Mouse (Mus musculus): ENCODE data around the gene Ube2f. TPM values are rescaled to one million over a fixed set of nuclear protein-coding genes. Genes with fewer than 3 reads are reported as not detected.

Ube2f gene
- polyA plus RNA-seq, 1 experiment from 2014 or later, result 66.7 TPM

GRCm38 (mm10) chr1:91277480-91277879, 27.4 kb downstream of the Ube2f start:
- H3K4me2 ChIP-seq (replicated peaks), result no peak overlapping the region
- H3K4me3 ChIP-seq (replicated peaks), result no peak overlapping the region
- H3K27ac ChIP-seq, result no peak overlapping the region
- no peak overlapping the region for H3K9ac ChIP-seq
- peaks cover 11% of the 10 kb centered on the region; the same call in 1 of the 2 replicates for H3K36me3 ChIP-seq
- H3K9me3 ChIP-seq, result no peaks in the 10 kb centered on the region
- no peaks in the 10 kb centered on the region for H3K27me3 ChIP-seq (replicated peaks)
- 89% methylated on average over 2 of the region's 2 CpGs for WGBS
- no peak for ATAC-seq
- H3K4me1 ChIP-seq (replicated peaks), result no peaks in the 10 kb centered on the region

- no peaks in the 10 kb centered on the region for H3K27me3 ChIP-seq (replicated peaks)
- H3K9me3 ChIP-seq, result no peaks in the 10 kb centered on the region
- ATAC-seq, result no peak
- H3K4me3 ChIP-seq (replicated peaks), result no peak overlapping the region
- H3K9ac ChIP-seq, result no peak overlapping the region
- no peak overlapping the region for H3K27ac ChIP-seq
- H3K36me3 ChIP-seq, result peaks cover 14% of the 10 kb centered on the region; the same call in 1 of the 2 replicates
- 98% methylated on average over 3 of the region's 3 CpGs for WGBS
- H3K4me2 ChIP-seq (replicated peaks), result no peak overlapping the region
- H3K4me1 ChIP-seq (replicated peaks), result no peaks in the 10 kb centered on the region
Measured at GRCm38 (mm10) chr1:91278410-91279119, 28.5 kb downstream of the Ube2f start.

GRCm38 (mm10) chr1:91279126-91279525, 29.0 kb downstream of the Ube2f start:
- Histone ChIP-seq H3K36me3 (peaks cover 14% of the 10 kb centered on the region; the same call in 1 of the 2 replicates), H3K4me2 (replicated peaks) (no peak overlapping the region)

GRCm38 (mm10) chr1:91282582-91282981, 32.5 kb downstream of the Ube2f start:
- no peaks in the 10 kb centered on the region for H3K27me3 ChIP-seq (replicated peaks)
- peaks cover 7% of the 10 kb centered on the region for H3K36me3 ChIP-seq
- no peak for ATAC-seq
- no peak overlapping the region for H3K4me3 ChIP-seq (replicated peaks)
- no peak overlapping the region for H3K4me2 ChIP-seq (replicated peaks)
- no peak overlapping the region for H3K27ac ChIP-seq
- no peaks in the 10 kb centered on the region for H3K4me1 ChIP-seq (replicated peaks)
- H3K9ac ChIP-seq, result no peak overlapping the region
- no peaks in the 10 kb centered on the region for H3K9me3 ChIP-seq
- WGBS, result 95% methylated on average over 1 of the region's 1 CpGs

More at GRCm38 (mm10) chr1:91279126-91279525, 29.0 kb downstream of the Ube2f start:
- Histone ChIP-seq H3K4me1 (replicated peaks) (no peaks in the 10 kb centered on the region), H3K27ac (no peak overlapping the region), H3K4me3 (replicated peaks) (no peak overlapping the region), H3K9me3 (no peaks in the 10 kb centered on the region), H3K9ac (no peak overlapping the region), H3K27me3 (replicated peaks) (no peaks in the 10 kb centered on the region)
- no peak for ATAC-seq
- WGBS, result 72% methylated on average over 1 of the region's 1 CpGs

- Histone ChIP-seq H3K9ac (no peak overlapping the region), H3K9me3 (no peaks in the 10 kb centered on the region), H3K27ac (no peak overlapping the region), H3K36me3 (peaks cover 7% of the 10 kb centered on the region), H3K4me1 (replicated peaks) (no peaks in the 10 kb centered on the region), H3K4me3 (replicated peaks) (no peak overlapping the region), H3K4me2 (replicated peaks) (no peak overlapping the region), H3K27me3 (replicated peaks) (no peaks in the 10 kb centered on the region)
- WGBS, result 96% methylated on average over 1 of the region's 1 CpGs
- ATAC-seq, result no peak
Measured at GRCm38 (mm10) chr1:91289375-91289774, 39.3 kb downstream of the Ube2f start.

GRCm38 (mm10) chr1:91292101-91292825, 42.2 kb downstream of the Ube2f start:
- Histone ChIP-seq H3K4me2 (replicated peaks) (no peak overlapping the region), H3K4me3 (replicated peaks) (no peak overlapping the region), H3K27me3 (replicated peaks) (no peaks in the 10 kb centered on the region), H3K4me1 (replicated peaks) (no peaks in the 10 kb centered on the region), H3K9ac (no peak overlapping the region), H3K27ac (no peak overlapping the region), H3K9me3 (no peaks in the 10 kb centered on the region), H3K36me3 (0 out of 2 replicates have a peak, but pooled peaks cover 3% of the 10 kb centered on the region)
- ATAC-seq, result no peak
- WGBS, result 94% methylated on average over 11 of the region's 11 CpGs

- H3K27ac ChIP-seq, result no peak overlapping the region
- no peak overlapping the region for H3K4me2 ChIP-seq (replicated peaks)
- no peak for ATAC-seq
- 95% methylated on average over 6 of the region's 6 CpGs for WGBS
- no peaks in the 10 kb centered on the region for H3K9me3 ChIP-seq
- H3K4me3 ChIP-seq (replicated peaks), result no peak overlapping the region
- H3K9ac ChIP-seq, result no peak overlapping the region
- H3K27me3 ChIP-seq (replicated peaks), result no peaks in the 10 kb centered on the region
- peaks cover 18% of the 10 kb centered on the region for H3K4me1 ChIP-seq (replicated peaks)
- 0 out of 2 replicates have a peak, but pooled peaks cover 3% of the 10 kb centered on the region for H3K36me3 ChIP-seq
Measured at GRCm38 (mm10) chr1:91295544-91295943, 45.4 kb downstream of the Ube2f start.

- WGBS, result under 1% methylated on average over 65 of the region's 65 CpGs
- peak within 1 kb of the TSS; percentile 58 for H3K27ac ChIP-seq
- peak within 1 kb of the TSS; percentile 79 for H3K9ac ChIP-seq
- H3K36me3 ChIP-seq, result no peaks in the 10 kb centered on the region
- ATAC-seq, result peak; percentile 99
- peak within 1 kb of the TSS; percentile 88 for H3K4me3 ChIP-seq (replicated peaks)
- H3K4me2 ChIP-seq (replicated peaks), result peak within 1 kb of the TSS; percentile 80
- H3K27me3 ChIP-seq (replicated peaks), result no peaks in the 10 kb centered on the region
- peaks cover 19% of the 10 kb centered on the region for H3K4me1 ChIP-seq (replicated peaks)
- H3K9me3 ChIP-seq, result no peaks in the 10 kb centered on the region
Measured at GRCm38 (mm10) chr1:91297799-91298744, 48.0 kb downstream of the Ube2f start, which contains the start of gene Scly. TSS of gene Scly (plus strand) at chr1:91298338.

- Histone ChIP-seq H3K9ac (peak overlapping the region; percentile 79), H3K27ac (peak overlapping the region; percentile 48; the same call in 1 of the 2 replicates)
- WGBS, result 68% methylated on average over 13 of the region's 13 CpGs
Measured at GRCm38 (mm10) chr1:91299026-91299706, 49.1 kb downstream of the Ube2f start.

GRCm38 (mm10) chr1:91299707-91300426, 49.8 kb downstream of the Ube2f start:
- Histone ChIP-seq H3K4me3 (replicated peaks) (no peak overlapping the region), H3K27ac (no peak overlapping the region), H3K27me3 (replicated peaks) (no peaks in the 10 kb centered on the region), H3K9ac (no peak overlapping the region), H3K9me3 (no peaks in the 10 kb centered on the region), H3K4me1 (replicated peaks) (peaks cover 19% of the 10 kb centered on the region), H3K36me3 (0 out of 2 replicates have a peak, but pooled peaks cover 1% of the 10 kb centered on the region), H3K4me2 (replicated peaks) (0 out of 2 replicates have a peak overlapping the region, but pooled peaks have one; percentile 4)
- 60% methylated on average over 5 of the region's 5 CpGs for WGBS
- no peak for ATAC-seq

More at GRCm38 (mm10) chr1:91299026-91299706, 49.1 kb downstream of the Ube2f start:
- H3K27me3 ChIP-seq (replicated peaks), result no peaks in the 10 kb centered on the region
- H3K4me2 ChIP-seq (replicated peaks), result peak overlapping the region; percentile 80
- peak overlapping the region; percentile 88 for H3K4me3 ChIP-seq (replicated peaks)
- no peaks in the 10 kb centered on the region for H3K9me3 ChIP-seq
- peaks cover 19% of the 10 kb centered on the region for H3K4me1 ChIP-seq (replicated peaks)
- no peak for ATAC-seq
- H3K36me3 ChIP-seq, result no peaks in the 10 kb centered on the region

Measured in intestine, embryonic 15.5 days (tissue).